Mouse (Mus musculus): ENCODE measurements at regions not wholly inside any gene's neighbourhood (a gene's known extent, or its start where the extent isn't known, plus 50 kb on each side); places are given as distances from the start of the nearest gene placed in this dataset.
A peak's percentile ranks its signal among the peaks of the same experiment; 100 is the strongest.

DNA sequence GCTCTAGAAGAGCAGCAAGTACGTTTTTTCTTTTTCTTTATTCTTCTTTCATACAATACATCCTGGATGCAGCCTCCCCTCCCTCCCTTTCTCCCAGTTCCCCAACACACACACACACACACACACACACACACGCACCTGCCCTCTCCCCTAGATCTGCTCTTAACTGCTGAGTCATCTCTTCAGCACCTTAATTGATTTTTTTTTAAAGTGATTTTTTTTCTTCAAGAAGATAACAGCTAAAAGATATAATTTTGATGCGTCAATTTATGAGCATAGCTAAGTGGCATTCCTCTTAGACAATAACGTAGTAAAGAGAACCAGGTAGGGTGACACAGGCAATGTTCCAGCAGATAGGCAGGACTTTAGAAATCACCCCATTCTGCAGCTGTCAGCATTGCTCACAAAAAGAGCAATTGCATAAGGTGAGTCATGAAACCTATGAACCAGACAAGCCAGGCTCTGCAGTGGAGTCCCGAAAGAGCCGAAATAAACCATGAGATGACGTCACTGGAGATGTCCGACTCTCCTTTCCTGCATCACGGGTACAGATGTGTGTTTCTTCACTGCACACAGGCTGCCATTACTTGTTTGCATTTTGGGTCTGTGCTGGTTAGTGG lies 63.9 kb upstream of the Tnrc6a start:
- no peak overlapping the region for H3K4me2 ChIP-seq
- no peak overlapping the region for H3K4me3 ChIP-seq
- peaks cover 12% of the 10 kb centered on the region for H3K4me1 ChIP-seq
- H3K27ac ChIP-seq = no peak overlapping the region
- H3K9ac ChIP-seq = no peak overlapping the region
- H3K27me3 ChIP-seq = peaks cover 23% of the 10 kb centered on the region
- WGBS = 86% methylated on average over 9 of the region's 9 CpGs
- ATAC-seq = no peak
- H3K36me3 ChIP-seq (ENCODE audit: poor library complexity, severe bottlenecking) = no peaks in the 10 kb centered on the region
- H3K9me3 ChIP-seq (replicated peaks) = peaks cover 5% of the 10 kb centered on the region; the same call in 1 of the 2 replicates

DNA sequence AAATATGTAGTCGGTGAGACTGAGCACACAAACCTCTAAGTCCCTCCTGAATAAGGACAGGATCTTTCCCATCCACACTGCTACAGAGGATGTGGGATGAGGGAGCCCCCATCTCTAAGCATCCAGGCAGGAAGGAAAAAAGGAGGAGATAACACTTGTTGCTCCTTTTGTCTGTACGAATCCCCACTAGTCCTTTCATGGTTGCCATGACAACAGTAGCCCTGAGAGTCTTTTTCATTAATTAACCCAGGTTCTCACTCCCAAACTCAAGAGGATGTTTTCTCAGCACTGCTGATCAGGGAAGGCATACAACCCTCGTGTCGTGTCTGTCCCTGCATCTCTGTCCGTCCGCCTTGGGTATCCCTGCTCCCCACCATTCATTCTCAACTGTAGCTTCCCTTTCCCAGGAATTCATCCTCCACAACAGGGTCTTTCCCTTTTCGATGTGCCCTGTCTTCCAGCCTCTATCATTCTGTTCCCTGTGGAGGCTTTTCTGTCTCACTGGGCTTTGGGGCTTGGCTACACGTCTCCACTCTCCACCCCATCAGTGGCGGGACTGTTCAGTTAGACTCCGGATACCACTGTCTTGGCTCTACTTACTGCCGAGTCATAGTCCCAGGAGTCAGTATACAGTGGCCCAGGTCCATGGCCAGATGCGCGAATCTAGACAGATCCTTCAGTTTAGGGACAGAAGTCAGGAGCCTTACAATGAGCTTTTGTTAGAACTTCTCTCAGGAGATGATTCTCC lies 60.2 kb upstream of the Tnrc6a start:
- H3K4me2 ChIP-seq = no peak overlapping the region
- peaks cover 45% of the 10 kb centered on the region for H3K27me3 ChIP-seq
- 29% methylated on average over 13 of the region's 13 CpGs for WGBS
- peaks cover 23% of the 10 kb centered on the region for H3K4me1 ChIP-seq
- H3K36me3 ChIP-seq (ENCODE audit: poor library complexity, severe bottlenecking) = no peaks in the 10 kb centered on the region
- no peak overlapping the region for H3K27ac ChIP-seq
- H3K4me3 ChIP-seq = no peak overlapping the region
- H3K9me3 ChIP-seq (replicated peaks) = peaks cover 5% of the 10 kb centered on the region; the same call in 1 of the 2 replicates
- no peak overlapping the region for H3K9ac ChIP-seq
- peak; percentile 41; the same call in 1 of the 2 replicates for ATAC-seq

DNA sequence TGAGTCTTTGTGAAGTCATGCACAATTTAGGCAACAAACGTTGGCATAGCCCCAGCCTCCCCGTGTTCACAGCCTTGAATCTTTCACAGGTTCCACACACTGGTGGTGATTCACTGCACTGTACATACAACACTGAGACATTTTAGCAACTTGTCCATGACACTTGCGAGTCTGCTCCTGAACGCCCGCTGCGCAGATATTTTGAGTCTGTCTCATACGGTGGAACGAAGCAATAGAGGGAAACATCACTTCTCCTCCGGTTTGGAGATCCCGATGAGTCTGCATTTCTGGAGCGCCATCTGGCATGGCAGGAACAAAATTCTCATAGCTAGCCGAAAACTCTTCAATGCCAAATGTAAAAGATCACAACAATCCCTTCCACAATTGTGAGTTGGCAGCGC lies 57.7 kb upstream of the Tnrc6a start:
- Histone ChIP-seq H3K9me3 (replicated peaks) (peaks cover 5% of the 10 kb centered on the region; the same call in 1 of the 2 replicates), H3K9ac (no peak overlapping the region), H3K27ac (no peak overlapping the region), H3K4me2 (no peak overlapping the region), H3K4me3 (no peak overlapping the region), H3K4me1 (peaks cover 40% of the 10 kb centered on the region), H3K27me3 (peaks cover 55% of the 10 kb centered on the region), H3K36me3 (ENCODE audit: poor library complexity, severe bottlenecking) (no peaks in the 10 kb centered on the region)
- 80% methylated on average over 13 of the region's 13 CpGs for WGBS
- no peak; the same call in 1 of the 2 replicates for ATAC-seq

GRCm38 (mm10) chr7:123067396-123067795 lies 56.3 kb upstream of the Tnrc6a start:
- no peak overlapping the region for H3K9ac ChIP-seq
- ATAC-seq = no peak
- no peak overlapping the region for H3K4me3 ChIP-seq
- no peaks in the 10 kb centered on the region for H3K9me3 ChIP-seq (replicated peaks)
- H3K27me3 ChIP-seq = peaks cover 65% of the 10 kb centered on the region
- no peaks in the 10 kb centered on the region for H3K36me3 ChIP-seq (ENCODE audit: poor library complexity, severe bottlenecking)
- no peak overlapping the region for H3K27ac ChIP-seq
- WGBS = 88% methylated on average over 1 of the region's 1 CpGs
- peaks cover 40% of the 10 kb centered on the region for H3K4me1 ChIP-seq
- no peak overlapping the region for H3K4me2 ChIP-seq

GRCm38 (mm10) chr7:123068241-123068640 lies 55.4 kb upstream of the Tnrc6a start:
- H3K27me3 ChIP-seq = peaks cover 65% of the 10 kb centered on the region
- no peak overlapping the region for H3K4me3 ChIP-seq
- 50% methylated on average over 1 of the region's 1 CpGs for WGBS
- no peak overlapping the region for H3K9ac ChIP-seq
- H3K36me3 ChIP-seq (ENCODE audit: poor library complexity, severe bottlenecking) = no peaks in the 10 kb centered on the region
- no peak overlapping the region for H3K27ac ChIP-seq
- H3K9me3 ChIP-seq (replicated peaks) = no peaks in the 10 kb centered on the region
- ATAC-seq = peak; percentile 28; the same call in 1 of the 2 replicates
- peaks cover 35% of the 10 kb centered on the region for H3K4me1 ChIP-seq
- no peak overlapping the region for H3K4me2 ChIP-seq

DNA sequence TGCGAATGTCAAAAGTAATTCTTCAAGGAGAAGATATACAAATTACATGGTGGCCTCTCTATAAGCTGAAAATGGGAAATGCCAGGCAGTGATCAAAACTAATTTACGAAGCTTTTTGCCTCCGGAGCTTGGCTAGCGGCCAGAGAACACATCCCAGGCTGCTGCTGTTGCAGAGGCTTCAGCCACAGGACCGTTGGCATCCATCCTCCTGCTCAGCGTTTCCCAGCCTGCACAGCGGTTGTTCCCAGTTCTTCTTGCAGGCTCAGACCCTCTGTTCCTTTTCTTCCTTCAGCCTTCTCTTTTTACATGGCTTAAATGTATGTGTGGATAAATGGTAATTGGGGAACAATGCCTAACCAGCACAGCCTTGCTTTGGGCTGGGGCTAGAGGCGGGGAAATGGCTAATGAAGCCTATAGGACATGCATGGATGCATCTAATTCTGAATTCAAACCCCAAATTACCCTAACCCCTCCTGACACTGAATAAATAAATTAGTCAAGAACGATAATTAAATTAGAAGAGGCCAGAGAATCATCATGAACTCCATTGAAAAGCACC lies 54.9 kb upstream of the Tnrc6a start:
- 5% methylated on average over 9 of the region's 9 CpGs for WGBS
- Histone ChIP-seq H3K36me3 (ENCODE audit: poor library complexity, severe bottlenecking) (no peaks in the 10 kb centered on the region), H3K9ac (peak overlapping the region; percentile 30; the same call in 1 of the 2 replicates), H3K9me3 (replicated peaks) (no peaks in the 10 kb centered on the region), H3K27ac (peak overlapping the region; percentile 68), H3K4me2 (peak overlapping the region; percentile 16; the same call in 1 of the 2 replicates), H3K27me3 (peaks cover 61% of the 10 kb centered on the region), H3K4me1 (peaks cover 30% of the 10 kb centered on the region), H3K4me3 (no peak overlapping the region)
- ATAC-seq = peak; percentile 91

GRCm38 (mm10) chr7:123069280-123069679 lies 54.4 kb upstream of the Tnrc6a start:
- Histone ChIP-seq H3K36me3 (ENCODE audit: poor library complexity, severe bottlenecking) (no peaks in the 10 kb centered on the region), H3K9ac (peak overlapping the region; percentile 30; the same call in 1 of the 2 replicates), H3K9me3 (replicated peaks) (no peaks in the 10 kb centered on the region), H3K4me1 (peaks cover 28% of the 10 kb centered on the region), H3K27ac (peak overlapping the region; percentile 68), H3K27me3 (peaks cover 61% of the 10 kb centered on the region), H3K4me3 (no peak overlapping the region), H3K4me2 (peak overlapping the region; percentile 16; the same call in 1 of the 2 replicates)
- peak; percentile 57 for ATAC-seq
- WGBS = 5% methylated on average over 4 of the region's 4 CpGs

GRCm38 (mm10) chr7:123070861-123071260 lies 52.8 kb upstream of the Tnrc6a start:
- H3K27ac ChIP-seq = no peak overlapping the region
- no peak overlapping the region for H3K4me2 ChIP-seq
- no peak overlapping the region for H3K4me3 ChIP-seq
- no peaks in the 10 kb centered on the region for H3K9me3 ChIP-seq (replicated peaks)
- H3K27me3 ChIP-seq = peaks cover 49% of the 10 kb centered on the region
- H3K36me3 ChIP-seq (ENCODE audit: poor library complexity, severe bottlenecking) = no peaks in the 10 kb centered on the region
- no peak overlapping the region for H3K9ac ChIP-seq
- H3K4me1 ChIP-seq = peaks cover 26% of the 10 kb centered on the region
- WGBS = 72% methylated on average over 4 of the region's 4 CpGs
- ATAC-seq = no peak

Measured in forebrain, embryonic 13.5 days (tissue).